Mouse (Mus musculus): ENCODE results near the gene Nav2. TPM values are rescaled to one million over a fixed set of nuclear protein-coding genes. Genes with fewer than 3 reads are reported as not detected.

Nav2 gene
- total and polyA plus RNA-seq, 3 experiments: under 0.01 TPM; not detected in 2

GRCm38 (mm10) chr7:49393857-49394256, 485.3 kb downstream of the Nav2 start:
- in situ Hi-C loops (cut with MboI; ENCODE audit: low pct_ligation_motif_present, low pct_unique_long_range_greater_than_20kb, low sequenced_read_pairs) (no loop called here), dilution Hi-C loops (cut with MboI; ENCODE audit: extremely low pct_ligation_motif_present, extremely low pct_unique_long_range_greater_than_20kb, low sequenced_read_pairs) (no loop called here)
- Histone ChIP-seq H3K4me2 (ENCODE audit: insufficient read depth, low read depth, poor library complexity, severe bottlenecking) (no peak overlapping the region), H3K79me2 (replicated peaks; ENCODE audit: control insufficient read depth, extremely low read depth, insufficient read depth, poor library complexity, severe bottlenecking) (no peaks in the 10 kb centered on the region), H3K9ac (ENCODE audit: insufficient read depth, low read depth) (no peak overlapping the region), H3K4me3 (replicated peaks in 1 of 3; ENCODE audit: low read depth in 2 of 3, low read length in 2 of 3, poor library complexity in 1 of 3) (no peak overlapping the region), H3K27ac (ENCODE audit: insufficient read depth, low read depth) (no peak overlapping the region), H3K9me3 (replicated peaks; ENCODE audit: low read length) (peaks cover 4% of the 10 kb centered on the region), H3K36me3 (replicated peaks in 1 of 2; ENCODE audit: control insufficient read depth in 1 of 2, insufficient read depth in 1 of 2, low read length in 1 of 2) (no peaks in the 10 kb centered on the region), H3K27me3 (replicated peaks) (peaks cover 24% of the 10 kb centered on the region), H3K4me1 (ENCODE audit: control insufficient read depth in 1 of 2, insufficient read depth in 2 of 2) (no peaks in the 10 kb centered on the region)
- no peak for TF ChIP-seq POLR2A (IDR thresholded peaks at IDR 0.05; ENCODE audit: low read depth, low read length)
- TF ChIP-seq RCOR1 (conservative IDR thresholded peaks at IDR 0.05; ENCODE audit: low read depth, low read length): no peak
- no peak for TF ChIP-seq MYC (IDR thresholded peaks at IDR 0.05; ENCODE audit: low read depth, low read length)
- no peak for TF ChIP-seq ZC3H11A (IDR thresholded peaks at IDR 0.05; ENCODE audit: low read depth, low read length)
- TF ChIP-seq ZKSCAN1 (IDR thresholded peaks at IDR 0.05; ENCODE audit: borderline replicate concordance, low read depth, low read length): no peak
- TF ChIP-seq EP300 (IDR thresholded peaks at IDR 0.05; ENCODE audit: low read length): no peak
- TF ChIP-seq ELF1 (IDR thresholded peaks at IDR 0.05; ENCODE audit: low read depth, low read length): no peak
- no peak for TF ChIP-seq CHD1 (IDR thresholded peaks at IDR 0.05; ENCODE audit: low read depth, low read length)
- TF ChIP-seq GABPA (IDR thresholded peaks at IDR 0.05; ENCODE audit: insufficient replicate concordance, low read depth, low read length): no peak
- no peak for TF ChIP-seq UBTF (IDR thresholded peaks at IDR 0.05; ENCODE audit: low read depth, low read length)
- TF ChIP-seq RAD21 (IDR thresholded peaks at IDR 0.05; ENCODE audit: low read depth, low read length): no peak
- no peak for TF ChIP-seq MAFK (IDR thresholded peaks at IDR 0.05; ENCODE audit: insufficient replicate concordance, low read length)
- no peak for TF ChIP-seq SIN3A (IDR thresholded peaks at IDR 0.05; ENCODE audit: low read length)
- TF ChIP-seq USF1 (IDR thresholded peaks at IDR 0.05; ENCODE audit: low read depth, low read length): no peak
- no peak for TF ChIP-seq TCF12 (IDR thresholded peaks at IDR 0.05; ENCODE audit: low read depth, low read length)
- TF ChIP-seq PAX5 (IDR thresholded peaks at IDR 0.05; ENCODE audit: low read length): no peak
- no peak for TF ChIP-seq IRF4 (IDR thresholded peaks at IDR 0.05; ENCODE audit: low read depth, low read length)
- DNase-seq (ENCODE audit: extremely low read depth): no peak

- dilution Hi-C loops (cut with MboI; ENCODE audit: extremely low pct_ligation_motif_present, extremely low pct_unique_long_range_greater_than_20kb, low sequenced_read_pairs) (no loop called here), in situ Hi-C loops (cut with MboI; ENCODE audit: low pct_ligation_motif_present, low pct_unique_long_range_greater_than_20kb, low sequenced_read_pairs) (no loop called here)
- Histone ChIP-seq H3K4me3 (replicated peaks in 1 of 3; ENCODE audit: low read depth in 2 of 3, low read length in 2 of 3, poor library complexity in 1 of 3) (no peak overlapping the region), H3K36me3 (replicated peaks in 1 of 2; ENCODE audit: control insufficient read depth in 1 of 2, insufficient read depth in 1 of 2, low read length in 1 of 2) (no peaks in the 10 kb centered on the region), H3K27me3 (replicated peaks) (peaks cover 21% of the 10 kb centered on the region), H3K4me1 (ENCODE audit: control insufficient read depth in 1 of 2, insufficient read depth in 2 of 2) (no peaks in the 10 kb centered on the region), H3K79me2 (replicated peaks; ENCODE audit: control insufficient read depth, extremely low read depth, insufficient read depth, poor library complexity, severe bottlenecking) (no peaks in the 10 kb centered on the region), H3K9me3 (replicated peaks; ENCODE audit: low read length) (peaks cover 4% of the 10 kb centered on the region), H3K9ac (ENCODE audit: insufficient read depth, low read depth) (no peak overlapping the region), H3K27ac (ENCODE audit: insufficient read depth, low read depth) (no peak overlapping the region), H3K4me2 (ENCODE audit: insufficient read depth, low read depth, poor library complexity, severe bottlenecking) (no peak overlapping the region)
- no peak for TF ChIP-seq SIN3A (IDR thresholded peaks at IDR 0.05; ENCODE audit: low read length)
- TF ChIP-seq EP300 (IDR thresholded peaks at IDR 0.05; ENCODE audit: low read length): no peak
- TF ChIP-seq CHD2 (IDR thresholded peaks at IDR 0.05; ENCODE audit: low read length): no peak
- TF ChIP-seq PAX5 (IDR thresholded peaks at IDR 0.05; ENCODE audit: low read length): no peak
- TF ChIP-seq MXI1 (IDR thresholded peaks at IDR 0.05; ENCODE audit: low read depth, low read length): no peak
- TF ChIP-seq POLR2A (IDR thresholded peaks at IDR 0.05; ENCODE audit: low read depth, low read length): no peak
- no peak for TF ChIP-seq ZNF384 (IDR thresholded peaks at IDR 0.05; ENCODE audit: low read depth, low read length)
- no peak for TF ChIP-seq HCFC1 (IDR thresholded peaks at IDR 0.05; ENCODE audit: low read depth, low read length)
- no peak for TF ChIP-seq SMC3 (IDR thresholded peaks at IDR 0.05; ENCODE audit: low read depth, low read length)
- TF ChIP-seq JUN (IDR thresholded peaks at IDR 0.05; ENCODE audit: insufficient read depth, low read depth, low read length): no peak
- no peak for TF ChIP-seq MAFK (IDR thresholded peaks at IDR 0.05; ENCODE audit: insufficient replicate concordance, low read length)
- TF ChIP-seq USF1 (IDR thresholded peaks at IDR 0.05; ENCODE audit: low read depth, low read length): no peak
- TF ChIP-seq NRF1 (IDR thresholded peaks at IDR 0.05; ENCODE audit: low read depth, low read length): no peak
- no peak for TF ChIP-seq RCOR1 (conservative IDR thresholded peaks at IDR 0.05; ENCODE audit: low read depth, low read length)
- no peak for TF ChIP-seq CTCF (conservative IDR thresholded peaks at IDR 0.05 in 1 of 2, IDR thresholded peaks at IDR 0.05 in 1 of 2; ENCODE audit: low read depth in 2 of 2, low read length in 2 of 2)
- TF ChIP-seq CHD1 (IDR thresholded peaks at IDR 0.05; ENCODE audit: low read depth, low read length): no peak
- TF ChIP-seq MAX (IDR thresholded peaks at IDR 0.05; ENCODE audit: low read length): no peak
- TF ChIP-seq ETS1 (conservative IDR thresholded peaks at IDR 0.05; ENCODE audit: low read depth, low read length): no peak
- DNase-seq (ENCODE audit: extremely low read depth): no peak
Measured at GRCm38 (mm10) chr7:49396202-49396601, 487.7 kb downstream of the Nav2 start.
